Mouse (Mus musculus) inflammation-experienced regulatory T-cells, adult 6 months (primary cell): ENCODE results near the gene Hsf2bp. TPM values are rescaled to one million over a fixed set of nuclear protein-coding genes. Genes with fewer than 3 reads are reported as not detected.

ENCODE experiments used
- ATAC-seq: one replicate; pipeline ENCODE4 v1.8.0; 2017
- polyA plus RNA-seq, 3 experiments: library from polyadenylated mRNA; unstranded; fragments of 100-300 nt; shearing (Covaris generic); gene quantifications; one replicate each; pipeline ENCODE4 v1.2.1; 2017

Hsf2bp gene
- polyA plus RNA-seq, 3 experiments from 2014 or later = 0.57 to 5.1 (median 3.2) TPM

GRCm38 (mm10) chr17:31982326-31983190, 53.6 kb downstream of the Hsf2bp start:
- ATAC-seq = no peak

GRCm38 (mm10) chr17:31979888-31980287, 56.3 kb downstream of the Hsf2bp start:
- no peak for ATAC-seq

DNA sequence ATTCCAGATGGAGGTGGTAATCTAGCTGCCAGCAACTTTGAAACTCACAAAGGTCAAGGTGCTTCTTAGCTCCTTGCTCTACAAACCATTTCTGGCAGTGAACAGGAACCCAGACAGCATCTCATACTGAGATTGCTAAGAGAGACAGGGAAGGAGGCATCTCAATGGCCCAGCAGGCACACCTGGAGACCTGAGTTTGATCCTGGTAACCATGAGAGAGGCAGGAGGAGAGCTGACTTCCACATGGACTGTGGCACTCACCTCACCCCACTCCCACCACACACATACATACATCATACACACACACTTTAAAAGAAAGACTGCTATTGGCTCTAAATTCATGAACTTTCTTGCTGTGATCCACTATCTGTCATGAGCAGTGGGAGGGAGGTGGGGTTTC, 59.0 kb downstream of the Hsf2bp start:
- ATAC-seq = no peak

GRCm38 (mm10) chr17:31976501-31976900, 59.6 kb downstream of the Hsf2bp start:
- no peak for ATAC-seq

DNA sequence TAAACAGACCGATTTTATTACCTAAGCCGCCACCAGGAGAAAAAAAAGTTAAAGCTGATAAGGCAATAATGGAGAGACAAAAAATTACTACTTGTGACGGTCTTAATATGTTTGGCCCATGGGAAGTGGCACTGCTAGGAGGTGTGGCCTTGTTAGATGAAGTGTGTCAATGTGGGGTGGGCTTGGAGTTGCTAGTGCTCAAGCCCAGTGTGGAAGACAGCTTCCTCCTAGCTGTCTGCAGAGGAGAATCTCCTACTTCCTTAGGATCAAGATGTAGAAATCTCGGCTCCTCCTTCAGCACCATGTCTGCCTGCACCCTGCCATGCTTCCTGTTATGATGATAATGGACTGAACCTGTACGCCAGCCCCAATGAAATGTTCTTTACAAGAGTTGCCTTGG, 61.5 kb downstream of the Hsf2bp start:
- no peak for ATAC-seq

GRCm38 (mm10) chr17:31973664-31974230, 62.4 kb downstream of the Hsf2bp start:
- no peak for ATAC-seq

DNA sequence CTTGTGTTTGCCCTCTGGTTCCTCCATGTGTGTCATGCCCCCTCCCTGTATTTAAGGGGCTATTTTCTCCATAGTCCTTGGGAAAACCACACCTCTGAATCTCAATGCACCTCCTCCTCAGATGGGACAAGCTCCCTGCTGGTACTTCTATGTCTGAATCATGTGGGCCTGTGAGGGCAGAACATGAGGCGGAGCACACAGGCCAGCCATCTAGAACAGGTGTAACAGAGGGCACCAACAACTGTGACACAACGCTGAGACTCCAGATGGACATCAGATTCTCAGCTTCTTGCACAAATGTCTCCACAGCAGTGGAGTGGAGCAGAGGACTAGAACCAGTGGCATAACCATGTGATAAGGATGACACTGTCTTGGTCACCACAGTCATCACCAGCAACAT, 65.3 kb downstream of the Hsf2bp start:
- ATAC-seq = no peak

DNA sequence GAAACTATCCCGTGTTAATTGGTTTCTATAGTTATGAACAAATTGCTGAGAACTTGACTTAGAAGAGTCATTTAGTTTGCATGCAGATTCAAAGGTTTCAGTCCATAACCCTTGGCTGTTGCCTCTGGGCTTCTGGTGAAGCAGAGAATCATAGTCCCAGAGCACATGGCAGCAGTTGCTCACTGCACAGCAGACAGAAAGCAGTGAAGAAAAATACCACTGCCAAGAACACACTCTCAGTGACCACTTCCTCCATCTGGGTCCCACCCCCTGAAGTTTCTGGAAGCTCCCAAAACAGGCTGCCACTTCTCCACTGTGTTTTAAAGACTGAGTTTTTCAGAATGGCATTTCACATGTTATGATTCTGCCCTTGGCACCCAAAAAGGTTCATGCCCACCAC, 67.3 kb downstream of the Hsf2bp start:
- ATAC-seq = no peak

GRCm38 (mm10) chr17:31967311-31967710, 68.8 kb downstream of the Hsf2bp start:
- ATAC-seq = no peak

DNA sequence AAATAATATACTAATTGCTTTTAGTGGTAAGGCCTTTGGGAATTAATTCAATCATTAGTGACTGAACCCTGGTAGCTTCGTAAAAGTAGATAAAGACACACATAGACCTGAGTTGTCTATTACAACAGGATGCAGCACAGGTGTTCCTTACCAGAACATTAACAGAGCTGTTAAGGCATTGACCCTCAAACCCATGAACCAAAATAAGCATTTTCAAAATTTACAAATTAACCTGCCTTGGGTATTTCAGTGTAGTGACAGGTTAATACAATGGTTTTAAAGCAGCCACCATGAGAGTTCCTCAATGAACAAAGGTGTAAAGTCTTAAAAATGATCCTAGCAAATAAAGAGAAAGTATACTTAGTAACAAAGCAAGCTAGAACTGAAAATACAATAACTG, 69.6 kb downstream of the Hsf2bp start:
- no peak for ATAC-seq

- ATAC-seq = no peak
Measured at GRCm38 (mm10) chr17:31965623-31966022, 70.5 kb downstream of the Hsf2bp start.

GRCm38 (mm10) chr17:31962930-31963329, 73.2 kb downstream of the Hsf2bp start:
- ATAC-seq = no peak

- no peak for ATAC-seq
Measured at GRCm38 (mm10) chr17:31962281-31962680, 73.9 kb downstream of the Hsf2bp start.

DNA sequence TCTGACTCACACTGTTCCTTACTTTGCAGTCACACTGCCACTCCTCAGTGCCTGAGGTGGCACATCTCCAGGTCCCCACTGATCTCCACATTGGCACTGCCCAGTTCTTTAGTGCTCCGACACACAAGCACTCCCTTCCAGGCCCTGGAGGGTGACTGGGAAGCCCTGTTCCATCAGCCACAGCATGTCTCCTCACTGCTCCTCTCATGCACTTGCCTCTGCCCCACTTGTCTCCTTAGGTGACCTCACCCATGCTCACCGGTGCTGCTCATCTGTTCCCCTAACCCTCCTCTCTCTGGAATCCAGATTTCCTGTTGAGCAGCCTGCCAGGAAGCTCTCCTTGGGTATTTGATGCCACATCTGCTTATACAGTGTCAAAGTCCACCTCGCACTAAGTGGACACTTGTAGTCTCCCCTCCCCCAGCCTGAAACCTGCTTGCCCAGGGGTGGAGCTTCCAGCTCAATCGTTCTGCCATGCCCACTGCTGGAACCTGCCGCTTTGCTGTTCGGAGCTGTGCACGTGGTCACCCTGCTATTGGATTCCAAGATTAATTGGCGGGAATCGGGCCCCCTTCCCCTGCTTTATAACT, 81.5 kb downstream of the Hsf2bp start:
- no peak for ATAC-seq

- no peak for ATAC-seq
Measured at GRCm38 (mm10) chr17:31949076-31949475, 87.1 kb downstream of the Hsf2bp start.

DNA sequence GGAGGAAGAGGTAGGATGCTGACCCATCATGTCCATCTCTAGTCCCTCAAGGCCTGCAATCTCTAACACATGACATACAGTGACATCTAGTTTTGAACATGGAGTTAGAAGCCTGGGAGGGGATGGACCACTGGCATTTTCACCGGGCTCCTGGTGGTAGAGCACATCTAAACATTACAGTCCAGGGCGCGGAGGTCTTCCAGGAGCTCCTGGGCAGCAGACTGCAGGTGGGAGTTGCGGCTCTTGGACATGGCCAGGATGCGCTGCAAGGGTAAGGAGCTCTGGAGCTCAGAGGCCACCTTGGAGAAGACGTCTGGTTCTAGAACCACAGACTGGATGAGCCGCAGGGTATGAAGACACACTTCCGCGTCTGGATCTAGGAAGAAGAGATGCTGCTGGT, 89.7 kb downstream of the Hsf2bp start:
- ATAC-seq = no peak

- ATAC-seq = no peak
Measured at GRCm38 (mm10) chr17:31943881-31944539, 92.1 kb downstream of the Hsf2bp start.

- no peak for ATAC-seq
Measured at GRCm38 (mm10) chr17:31941616-31942015, 94.5 kb downstream of the Hsf2bp start.

- ATAC-seq = no peak
Measured at GRCm38 (mm10) chr17:31940607-31941006, 95.5 kb downstream of the Hsf2bp start.

DNA sequence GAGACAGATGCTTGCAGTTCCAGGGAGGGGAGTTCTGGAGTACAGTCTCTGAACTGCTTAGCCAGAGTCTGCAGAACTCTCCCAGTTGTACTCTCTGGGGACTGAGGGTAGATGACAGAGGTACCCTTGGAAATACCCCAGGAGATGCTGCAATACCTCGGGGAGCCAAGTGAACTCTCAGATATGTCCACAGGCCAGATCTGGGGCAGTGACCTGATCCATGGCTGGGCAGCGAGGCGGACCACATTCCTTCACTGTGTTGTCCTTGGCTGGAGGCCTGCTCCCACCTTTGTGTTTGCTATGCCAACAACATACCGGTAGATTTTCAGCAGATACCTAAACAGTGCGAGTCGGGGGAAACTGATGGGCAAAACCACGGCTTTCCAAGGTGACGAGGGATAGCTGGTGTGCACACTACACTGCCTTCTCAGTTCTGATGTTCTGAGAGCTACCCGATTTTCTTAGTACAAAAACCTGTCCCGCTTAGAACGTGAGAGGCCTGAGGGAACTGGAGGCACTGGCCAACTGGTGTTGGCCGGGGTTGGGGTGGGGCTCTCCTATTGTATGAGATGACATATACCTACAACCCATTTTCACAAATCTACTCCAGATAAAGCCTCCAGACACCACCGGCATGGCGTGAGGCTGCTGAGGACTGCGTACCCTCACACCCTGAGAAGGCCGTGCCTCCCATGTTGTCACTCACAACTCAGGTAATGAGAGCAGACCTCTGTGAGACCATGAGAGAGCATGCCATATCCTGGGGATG, 96.7 kb downstream of the Hsf2bp start:
- no peak for ATAC-seq

- ATAC-seq = no peak
Measured at GRCm38 (mm10) chr17:31938539-31939260, 97.4 kb downstream of the Hsf2bp start.

DNA sequence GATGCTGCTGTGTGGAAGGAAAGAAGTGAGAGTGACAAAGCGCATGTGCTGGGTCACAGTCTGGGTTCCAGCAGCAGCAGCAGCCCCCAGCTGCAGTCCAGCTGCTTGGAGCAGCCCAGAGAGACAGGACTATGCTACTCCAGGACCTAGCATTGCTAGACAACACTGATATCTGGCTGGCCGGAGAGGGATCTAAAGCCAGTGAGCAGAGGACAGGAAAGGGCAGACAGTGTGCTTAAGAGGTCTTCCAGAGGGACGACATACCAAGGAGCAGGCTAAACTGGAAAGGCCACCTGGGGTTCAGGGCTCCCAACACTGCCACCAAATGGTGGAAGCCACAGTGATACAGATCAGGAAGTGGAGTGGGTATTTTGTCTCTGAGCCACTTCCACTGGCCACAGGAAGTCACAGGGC, 99.0 kb downstream of the Hsf2bp start:
- no peak for ATAC-seq
